Mouse (Mus musculus): ENCODE measurements at regions not wholly inside any gene's neighbourhood (a gene's known extent, or its start where the extent isn't known, plus 50 kb on each side); places are given as distances from the start of the nearest gene placed in this dataset.

DNA sequence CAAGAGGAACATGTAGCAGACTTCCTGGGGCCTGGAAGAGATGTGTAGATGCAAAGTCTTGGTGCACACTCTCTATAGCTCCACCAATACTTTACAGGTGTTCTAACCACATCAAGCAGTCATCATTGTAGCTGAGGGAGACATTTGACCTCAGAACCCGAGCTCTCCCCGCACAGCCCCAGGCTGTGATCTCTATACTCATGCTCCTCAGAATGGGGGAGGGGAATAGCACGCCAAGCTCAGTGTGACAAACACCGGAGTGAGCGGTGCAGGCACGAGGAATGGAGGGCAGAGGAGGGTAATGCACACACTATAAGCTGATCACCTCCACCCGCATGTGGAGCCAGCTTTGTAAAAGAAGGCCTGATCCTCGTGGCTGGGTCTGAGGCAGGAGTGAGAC, 146.1 kb downstream of the Bmp7 start:
- no peak overlapping the region for H3K4me2 ChIP-seq (ENCODE audit: low read depth, low read length)
- WGBS: 77% methylated on average over 8 of the region's 8 CpGs
- no peaks in the 10 kb centered on the region for H3K4me1 ChIP-seq (ENCODE audit: insufficient read depth, low read length)
- H3K27me3 ChIP-seq (ENCODE audit: insufficient read depth, low read length): peaks cover 27% of the 10 kb centered on the region
- H3K9me3 ChIP-seq (ENCODE audit: low read length): no peaks in the 10 kb centered on the region
- no peak for TF ChIP-seq CTCF (IDR thresholded peaks at IDR 0.05; ENCODE audit: low read depth)
- H3K4me3 ChIP-seq (ENCODE audit: low read length): no peak overlapping the region
- H3K9ac ChIP-seq (replicated peaks; ENCODE audit: low read length): no peak overlapping the region
- no peak for ATAC-seq
- no peak overlapping the region for H3K27ac ChIP-seq
- H3K36me3 ChIP-seq (ENCODE audit: insufficient read depth, low read length): no peaks in the 10 kb centered on the region
- no peak for DNase-seq (ENCODE audit: low spot score)

DNA sequence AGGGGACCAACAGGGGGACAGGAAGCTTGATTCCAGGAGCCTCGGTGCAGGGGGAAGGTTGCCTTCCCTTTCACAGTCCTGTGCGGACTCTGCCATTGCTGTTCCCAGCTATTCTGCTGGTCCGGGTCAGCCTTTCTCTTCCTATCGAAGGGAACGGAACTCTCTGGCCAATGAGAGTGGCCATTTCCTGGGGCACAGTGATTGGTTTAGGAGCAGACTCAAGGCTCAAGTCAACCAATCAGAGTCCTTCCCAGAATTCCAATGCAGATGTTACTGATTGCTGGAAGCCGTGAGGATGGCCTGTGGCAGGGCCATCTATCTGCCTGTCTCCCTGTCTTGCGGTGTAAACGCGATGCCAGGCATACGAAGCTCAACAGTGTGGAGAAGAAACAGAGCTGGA, 145.3 kb downstream of the Bmp7 start:
- Histone ChIP-seq H3K36me3 (ENCODE audit: insufficient read depth, low read length) (no peaks in the 10 kb centered on the region), H3K27me3 (ENCODE audit: insufficient read depth, low read length) (peaks cover 19% of the 10 kb centered on the region), H3K27ac (no peak overlapping the region), H3K4me1 (ENCODE audit: insufficient read depth, low read length) (no peaks in the 10 kb centered on the region), H3K9ac (replicated peaks; ENCODE audit: low read length) (no peak overlapping the region), H3K4me3 (ENCODE audit: low read length) (no peak overlapping the region), H3K4me2 (ENCODE audit: low read depth, low read length) (no peak overlapping the region), H3K9me3 (ENCODE audit: low read length) (no peaks in the 10 kb centered on the region)
- WGBS: 85% methylated on average over 10 of the region's 10 CpGs
- ATAC-seq (no peak), DNase-seq (ENCODE audit: low spot score) (no peak)
- no peak for TF ChIP-seq CTCF (IDR thresholded peaks at IDR 0.05; ENCODE audit: low read depth)

DNA sequence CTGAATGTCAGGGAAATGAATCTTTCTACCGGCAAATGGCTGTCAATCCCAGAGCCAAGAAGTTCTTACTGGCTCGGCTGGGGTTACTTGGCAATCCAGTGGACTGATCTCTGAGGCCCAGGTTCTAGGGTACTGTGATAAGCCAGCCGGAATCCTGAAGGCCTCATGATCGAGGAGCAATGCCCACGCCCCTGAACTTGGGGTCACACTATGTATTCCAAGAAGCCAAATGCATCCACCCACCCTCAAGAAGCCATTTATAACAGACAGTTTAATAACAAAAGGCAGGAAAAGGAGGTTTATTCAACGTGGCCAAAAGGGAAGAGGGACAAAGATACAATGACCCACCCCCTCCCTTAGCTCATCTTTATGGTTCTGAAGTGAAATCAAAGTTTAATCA, 144.0 kb downstream of the Bmp7 start:
- Histone ChIP-seq H3K27me3 (ENCODE audit: insufficient read depth, low read length) (0 out of 2 replicates have a peak, but pooled peaks cover 12% of the 10 kb centered on the region), H3K4me3 (ENCODE audit: low read length) (no peak overlapping the region), H3K36me3 (ENCODE audit: insufficient read depth, low read length) (no peaks in the 10 kb centered on the region), H3K27ac (no peak overlapping the region), H3K4me1 (ENCODE audit: insufficient read depth, low read length) (no peaks in the 10 kb centered on the region), H3K9ac (replicated peaks; ENCODE audit: low read length) (no peak overlapping the region), H3K4me2 (ENCODE audit: low read depth, low read length) (no peak overlapping the region), H3K9me3 (ENCODE audit: low read length) (no peaks in the 10 kb centered on the region)
- DNase-seq (ENCODE audit: low spot score): no peak
- 66% methylated on average over 6 of the region's 6 CpGs for WGBS
- no peak for ATAC-seq
- no peak for TF ChIP-seq CTCF (IDR thresholded peaks at IDR 0.05; ENCODE audit: low read depth)

DNA sequence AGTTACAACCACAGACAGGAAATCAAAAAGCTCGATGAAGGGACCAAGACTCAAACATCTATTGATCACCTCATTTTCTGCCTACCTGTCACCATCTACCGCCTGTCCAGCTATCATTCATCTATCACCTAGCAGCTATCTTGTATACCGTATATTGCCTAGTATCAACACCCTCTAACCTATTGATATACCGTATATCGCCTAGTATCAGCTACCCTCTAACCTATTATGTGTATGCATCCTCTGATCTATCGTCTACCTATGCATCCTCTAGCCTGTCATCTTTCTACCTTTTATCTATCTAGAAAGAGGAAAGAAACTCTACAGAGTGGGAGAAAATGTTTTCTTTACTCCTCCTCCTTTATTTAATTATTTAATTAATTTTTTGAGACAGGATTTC, 143.2 kb downstream of the Bmp7 start:
- H3K27ac ChIP-seq: no peak overlapping the region
- DNase-seq (ENCODE audit: low spot score) (no peak), ATAC-seq (no peak)
- 28% methylated on average over 6 of the region's 6 CpGs for WGBS
- H3K9ac ChIP-seq (replicated peaks; ENCODE audit: low read length): no peak overlapping the region
- H3K4me1 ChIP-seq (ENCODE audit: insufficient read depth, low read length): no peaks in the 10 kb centered on the region
- TF ChIP-seq CTCF (IDR thresholded peaks at IDR 0.05; ENCODE audit: low read depth): no peak
- H3K36me3 ChIP-seq (ENCODE audit: insufficient read depth, low read length): no peaks in the 10 kb centered on the region
- no peak overlapping the region for H3K4me3 ChIP-seq (ENCODE audit: low read length)
- no peaks in the 10 kb centered on the region for H3K9me3 ChIP-seq (ENCODE audit: low read length)
- H3K27me3 ChIP-seq (ENCODE audit: insufficient read depth, low read length): 0 out of 2 replicates have a peak, but pooled peaks cover 7% of the 10 kb centered on the region
- no peak overlapping the region for H3K4me2 ChIP-seq (ENCODE audit: low read depth, low read length)

DNA sequence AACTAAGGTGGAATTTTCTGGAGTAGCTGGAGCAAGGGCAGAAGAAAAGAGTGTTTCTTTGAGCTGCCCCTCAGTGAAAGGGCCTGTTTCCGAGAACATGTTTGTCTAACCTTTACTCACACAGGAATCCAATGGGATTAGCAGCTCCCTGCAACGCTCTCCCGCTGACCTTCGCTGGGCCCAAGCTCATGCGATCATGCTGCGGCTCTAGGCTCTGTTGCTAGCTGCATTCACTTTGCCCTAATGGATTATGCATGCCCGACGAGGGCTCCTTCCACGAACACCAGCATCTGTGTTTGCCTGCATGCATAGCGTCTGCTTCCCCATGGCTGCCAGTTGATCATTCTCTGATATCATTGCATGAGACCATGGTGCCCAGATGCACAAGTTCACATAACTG, 140.2 kb downstream of the Bmp7 start:
- no peaks in the 10 kb centered on the region for H3K36me3 ChIP-seq (ENCODE audit: insufficient read depth, low read length)

DNA sequence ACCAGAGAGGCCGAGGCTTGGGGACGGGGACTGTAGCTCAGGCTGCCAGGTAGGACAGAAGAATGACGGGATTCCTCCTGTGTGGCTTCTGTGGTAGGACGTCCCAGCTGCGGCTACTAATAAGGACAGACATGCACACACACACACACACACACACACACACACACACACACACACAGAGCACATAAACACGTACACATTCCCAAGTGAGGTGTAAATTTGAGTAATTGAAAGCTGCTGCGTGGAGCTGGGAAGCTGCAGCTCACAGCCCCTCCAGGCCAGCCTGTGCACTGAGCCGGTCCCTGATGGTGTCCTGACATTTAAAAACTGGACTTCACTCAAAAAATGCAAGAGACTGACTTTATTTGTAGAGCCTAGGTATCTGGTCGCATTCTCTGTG, 139.3 kb downstream of the Bmp7 start:
- H3K4me1 ChIP-seq (ENCODE audit: insufficient read depth, low read length): no peaks in the 10 kb centered on the region
- no peak for TF ChIP-seq CTCF (IDR thresholded peaks at IDR 0.05; ENCODE audit: low read depth)
- WGBS: 68% methylated on average over 9 of the region's 9 CpGs
- no peak overlapping the region for H3K4me2 ChIP-seq (ENCODE audit: low read depth, low read length)
- 0 out of 2 replicates have a peak, but pooled peaks cover 2% of the 10 kb centered on the region for H3K27me3 ChIP-seq (ENCODE audit: insufficient read depth, low read length)
- ATAC-seq (no peak), DNase-seq (ENCODE audit: low spot score) (no peak)
- H3K27ac ChIP-seq: no peak overlapping the region
- no peak overlapping the region for H3K9ac ChIP-seq (replicated peaks; ENCODE audit: low read length)
- no peak overlapping the region for H3K4me3 ChIP-seq (ENCODE audit: low read length)
- no peaks in the 10 kb centered on the region for H3K9me3 ChIP-seq (ENCODE audit: low read length)
- H3K36me3 ChIP-seq (ENCODE audit: insufficient read depth, low read length): no peaks in the 10 kb centered on the region

More for the DNA sequence above, 140.2 kb downstream of the Bmp7 start:
- Histone ChIP-seq H3K27ac (no peak overlapping the region), H3K27me3 (ENCODE audit: insufficient read depth, low read length) (0 out of 2 replicates have a peak, but pooled peaks cover 7% of the 10 kb centered on the region), H3K4me2 (ENCODE audit: low read depth, low read length) (no peak overlapping the region), H3K9ac (replicated peaks; ENCODE audit: low read length) (no peak overlapping the region), H3K4me1 (ENCODE audit: insufficient read depth, low read length) (no peaks in the 10 kb centered on the region), H3K4me3 (ENCODE audit: low read length) (no peak overlapping the region), H3K9me3 (ENCODE audit: low read length) (no peaks in the 10 kb centered on the region)
- no peak for TF ChIP-seq CTCF (IDR thresholded peaks at IDR 0.05; ENCODE audit: low read depth)
- no peak for ATAC-seq
- 28% methylated on average over 10 of the region's 10 CpGs for WGBS
- no peak for DNase-seq (ENCODE audit: low spot score)

DNA sequence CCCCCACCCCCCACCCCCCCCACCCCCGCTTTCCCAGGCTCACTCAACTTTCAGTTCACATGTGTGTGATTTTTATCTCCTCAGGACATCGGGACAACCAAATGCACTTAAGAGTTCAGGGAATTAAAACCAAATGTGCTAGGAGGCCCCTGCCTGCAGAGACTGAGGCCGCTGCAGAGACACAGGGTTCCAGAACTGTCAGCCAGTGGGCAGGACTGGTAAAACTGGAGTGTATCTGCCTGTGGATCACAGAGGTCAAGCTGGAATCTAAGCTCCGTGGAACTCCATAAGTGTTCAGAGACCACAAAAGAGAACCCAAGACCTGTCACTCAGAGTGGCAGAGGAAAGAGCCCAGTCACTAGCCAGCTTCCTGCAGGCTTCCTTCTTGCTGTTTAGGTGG, 138.3 kb downstream of the Bmp7 start:
- no peaks in the 10 kb centered on the region for H3K36me3 ChIP-seq (ENCODE audit: insufficient read depth, low read length)
- H3K4me2 ChIP-seq (ENCODE audit: low read depth, low read length): no peak overlapping the region
- H3K27me3 ChIP-seq (ENCODE audit: insufficient read depth, low read length): no peaks in the 10 kb centered on the region
- DNase-seq (ENCODE audit: low spot score) (no peak), ATAC-seq (no peak)
- WGBS: 72% methylated on average over 4 of the region's 4 CpGs
- TF ChIP-seq CTCF (IDR thresholded peaks at IDR 0.05; ENCODE audit: low read depth): no peak
- H3K9me3 ChIP-seq (ENCODE audit: low read length): no peaks in the 10 kb centered on the region
- no peak overlapping the region for H3K4me3 ChIP-seq (ENCODE audit: low read length)
- H3K4me1 ChIP-seq (ENCODE audit: insufficient read depth, low read length): no peaks in the 10 kb centered on the region
- no peak overlapping the region for H3K27ac ChIP-seq
- no peak overlapping the region for H3K9ac ChIP-seq (replicated peaks; ENCODE audit: low read length)

Data from hindbrain, postnatal 0 days (tissue).